Mouse (Mus musculus): ENCODE data around the gene Mettl7b.

DNA sequence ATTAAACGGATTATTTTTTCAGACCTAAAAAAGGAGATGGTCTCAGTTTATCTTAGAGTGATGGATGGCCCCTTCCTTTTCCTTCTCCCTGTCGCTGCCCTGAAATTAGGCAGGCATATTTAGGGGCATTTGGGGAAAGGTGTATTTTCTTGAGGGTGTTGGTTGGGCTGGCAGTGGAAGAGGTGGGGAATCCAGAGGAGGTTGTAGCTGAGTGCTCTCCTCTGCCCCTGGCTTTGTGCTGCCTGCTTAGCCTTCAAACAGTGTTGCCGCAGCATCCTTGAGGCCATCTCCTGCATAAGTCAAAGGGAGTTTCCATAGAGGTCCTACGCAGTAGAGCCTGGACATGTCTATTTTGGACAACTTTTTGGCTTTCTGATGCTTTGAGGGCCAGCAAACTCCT is 48.0 kb downstream of the Mettl7b start:
- no peak for TF ChIP-seq POLR2A (IDR thresholded peaks at IDR 0.05; ENCODE audit: borderline replicate concordance, insufficient read depth, low read length)
- no peak for TF ChIP-seq CTCF (IDR thresholded peaks at IDR 0.05; ENCODE audit: borderline replicate concordance, insufficient read depth, low read depth, low read length)

All from cerebellum, adult 2 months (tissue).